Mouse (Mus musculus): Measurements from ENCODE around the gene 1700018F24Rik. TPM values are rescaled to one million over a fixed set of nuclear protein-coding genes. Genes with fewer than 3 reads are reported as not detected.
"Not testable (repeated sequence)": the region's sequence is repeated elsewhere in the genome, so short reads cannot be mapped to it uniquely, and the experiment has no call there.

The 1700018F24Rik gene
- polyA plus RNA-seq, 1 experiment from 2014 or later = not detected

GRCm38 (mm10) chr5:145081866-145082613 is 39.2 kb downstream of the 1700018F24Rik start:
- no peak for DNase-seq
- no peak for TF ChIP-seq CTCF (IDR thresholded peaks at IDR 0.05; ENCODE audit: low read depth)
- H3K27me3 ChIP-seq (ENCODE audit: insufficient read depth, low read length) = no peaks in the 10 kb centered on the region
- H3K36me3 ChIP-seq (ENCODE audit: insufficient read depth) = no peaks in the 10 kb centered on the region
- 68% methylated on average over 10 of the region's 10 CpGs for WGBS
- no peaks in the 10 kb centered on the region for H3K4me1 ChIP-seq (ENCODE audit: insufficient read depth)
- no peak for ATAC-seq (ENCODE audit: insufficient read depth)
- no peak overlapping the region for H3K4me2 ChIP-seq
- H3K9me3 ChIP-seq (ENCODE audit: low read depth, low read length) = no peaks in the 10 kb centered on the region
- H3K4me3 ChIP-seq (ENCODE audit: low read depth, low read length) = no peak overlapping the region
- H3K9ac ChIP-seq = no peak overlapping the region
- no peak overlapping the region for H3K27ac ChIP-seq (ENCODE audit: low read depth)

GRCm38 (mm10) chr5:145083201-145083600 is 40.4 kb downstream of the 1700018F24Rik start:
- ATAC-seq (ENCODE audit: insufficient read depth) = peak; percentile 33
- not testable (repeated sequence) for H3K9me3 ChIP-seq (ENCODE audit: low read depth, low read length); H3K36me3 ChIP-seq (ENCODE audit: insufficient read depth); H3K4me1 ChIP-seq (ENCODE audit: insufficient read depth); DNase-seq; H3K27me3 ChIP-seq (ENCODE audit: insufficient read depth, low read length)
- 49% methylated on average over 6 of the region's 6 CpGs for WGBS
- Histone ChIP-seq H3K4me2 (peak overlapping the region; percentile 85), H3K9ac (peak overlapping the region; percentile 80), H3K4me3 (ENCODE audit: low read depth, low read length) (peak overlapping the region; percentile 83), H3K27ac (ENCODE audit: low read depth) (peak overlapping the region; percentile 76)

GRCm38 (mm10) chr5:145083632-145084451 is 41.1 kb downstream of the 1700018F24Rik start, which contains the start of the genes Arpc1a and Kpna7:
TSS of gene Arpc1a (plus strand) at chr5:145083830.
TSS of gene Kpna7 (minus strand) at chr5:145084030.
- H3K9ac ChIP-seq = peak within 1 kb of the TSS; percentile 80
- H3K27me3 ChIP-seq (ENCODE audit: insufficient read depth, low read length) = no peaks in the 10 kb centered on the region
- under 1% methylated on average over 54 of the region's 54 CpGs for WGBS
- H3K27ac ChIP-seq (ENCODE audit: low read depth) = peak within 1 kb of the TSS; percentile 76
- ATAC-seq (ENCODE audit: insufficient read depth) = peak; percentile 98
- H3K4me1 ChIP-seq (ENCODE audit: insufficient read depth) = no peaks in the 10 kb centered on the region
- H3K36me3 ChIP-seq (ENCODE audit: insufficient read depth) = 0 out of 2 replicates have a peak, but pooled peaks cover 5% of the 10 kb centered on the region
- no peaks in the 10 kb centered on the region for H3K9me3 ChIP-seq (ENCODE audit: low read depth, low read length)
- H3K4me3 ChIP-seq (ENCODE audit: low read depth, low read length) = peak within 1 kb of the TSS; percentile 83
- peak within 1 kb of the TSS; percentile 85 for H3K4me2 ChIP-seq
- DNase-seq = peak; percentile 98
- TF ChIP-seq CTCF (IDR thresholded peaks at IDR 0.05; ENCODE audit: low read depth) = no peak

- H3K27ac ChIP-seq (ENCODE audit: low read depth) = no peak overlapping the region
- no peaks in the 10 kb centered on the region for H3K9me3 ChIP-seq (ENCODE audit: low read depth, low read length)
- peak overlapping the region; percentile 83 for H3K4me3 ChIP-seq (ENCODE audit: low read depth, low read length)
- no peaks in the 10 kb centered on the region for H3K4me1 ChIP-seq (ENCODE audit: insufficient read depth)
- no peak for TF ChIP-seq CTCF (IDR thresholded peaks at IDR 0.05; ENCODE audit: low read depth)
- H3K27me3 ChIP-seq (ENCODE audit: insufficient read depth, low read length) = no peaks in the 10 kb centered on the region
- DNase-seq = no peak
- peak overlapping the region; percentile 85 for H3K4me2 ChIP-seq
- H3K36me3 ChIP-seq (ENCODE audit: insufficient read depth) = 0 out of 2 replicates have a peak, but pooled peaks cover 5% of the 10 kb centered on the region
- H3K9ac ChIP-seq = peak overlapping the region; percentile 80
- no peak for ATAC-seq (ENCODE audit: insufficient read depth)
- WGBS = 56% methylated on average over 2 of the region's 2 CpGs
These were observed 42.0 kb downstream of the 1700018F24Rik start for GRCm38 (mm10) chr5:145084822-145085221.

- Histone ChIP-seq H3K4me2 (no peak overlapping the region), H3K36me3 (ENCODE audit: insufficient read depth) (peaks cover 26% of the 10 kb centered on the region), H3K27me3 (ENCODE audit: insufficient read depth, low read length) (no peaks in the 10 kb centered on the region), H3K4me1 (ENCODE audit: insufficient read depth) (no peaks in the 10 kb centered on the region), H3K4me3 (ENCODE audit: low read depth, low read length) (no peak overlapping the region), H3K27ac (ENCODE audit: low read depth) (no peak overlapping the region), H3K9ac (no peak overlapping the region), H3K9me3 (ENCODE audit: low read depth, low read length) (no peaks in the 10 kb centered on the region)
- DNase-seq (no peak), ATAC-seq (ENCODE audit: insufficient read depth) (no peak)
- WGBS = 95% methylated on average over 2 of the region's 2 CpGs
- no peak for TF ChIP-seq CTCF (IDR thresholded peaks at IDR 0.05; ENCODE audit: low read depth)
These were observed 45.4 kb downstream of the 1700018F24Rik start for GRCm38 (mm10) chr5:145088186-145088585.

- Histone ChIP-seq H3K9ac (no peak overlapping the region), H3K4me1 (ENCODE audit: insufficient read depth) (no peaks in the 10 kb centered on the region), H3K27me3 (ENCODE audit: insufficient read depth, low read length) (no peaks in the 10 kb centered on the region), H3K9me3 (ENCODE audit: low read depth, low read length) (no peaks in the 10 kb centered on the region), H3K4me3 (ENCODE audit: low read depth, low read length) (no peak overlapping the region), H3K36me3 (ENCODE audit: insufficient read depth) (peaks cover 43% of the 10 kb centered on the region), H3K27ac (ENCODE audit: low read depth) (no peak overlapping the region), H3K4me2 (no peak overlapping the region)
- no peak for DNase-seq
- 79% methylated on average over 3 of the region's 3 CpGs for WGBS
- no peak for TF ChIP-seq CTCF (IDR thresholded peaks at IDR 0.05; ENCODE audit: low read depth)
- ATAC-seq (ENCODE audit: insufficient read depth) = no peak
These were observed 47.1 kb downstream of the 1700018F24Rik start for GRCm38 (mm10) chr5:145089878-145090277.

Other genes starting within 250 kb of the 1700018F24Rik start
- gene Smurf1, start 77.1 kb upstream of the 1700018F24Rik start, polyA plus RNA-seq (2014; fragmentation: Nextera tagmentation; extraction: Ambion mirVana) = 27.0 and 28.3 TPM in 2 replicates
- not detected in 2 replicates for gene Gm4871, start 10.2 kb upstream of the 1700018F24Rik start, polyA plus RNA-seq (2014; fragmentation: Nextera tagmentation; extraction: Ambion mirVana)
- 144 and 148 TPM in 2 replicates for gene Arpc1a, start 40.8 kb downstream of the 1700018F24Rik start, polyA plus RNA-seq (2014; fragmentation: Nextera tagmentation; extraction: Ambion mirVana)
- gene Kpna7, start 41.0 kb downstream of the 1700018F24Rik start, polyA plus RNA-seq (2014; fragmentation: Nextera tagmentation; extraction: Ambion mirVana) = not detected in 2 replicates
- gene Arpc1b, start 71.2 kb downstream of the 1700018F24Rik start, polyA plus RNA-seq (2014; fragmentation: Nextera tagmentation; extraction: Ambion mirVana) = 182 and 189 TPM in 2 replicates
- 107 and 113 TPM in 2 replicates for gene Pdap1, start 97.2 kb downstream of the 1700018F24Rik start, polyA plus RNA-seq (2014; fragmentation: Nextera tagmentation; extraction: Ambion mirVana)
- 201 and 204 TPM in 2 replicates for gene Bud31, start 97.4 kb downstream of the 1700018F24Rik start, polyA plus RNA-seq (2014; fragmentation: Nextera tagmentation; extraction: Ambion mirVana)
- gene Ptcd1, start 124.1 kb downstream of the 1700018F24Rik start, polyA plus RNA-seq (2014; fragmentation: Nextera tagmentation; extraction: Ambion mirVana) = 13.0 and 14.4 TPM in 2 replicates
- gene Cpsf4, start 124.2 kb downstream of the 1700018F24Rik start, polyA plus RNA-seq (2014; fragmentation: Nextera tagmentation; extraction: Ambion mirVana) = 36.5 and 42.3 TPM in 2 replicates
- gene Atp5j2, start 149.1 kb downstream of the 1700018F24Rik start, polyA plus RNA-seq (2014; fragmentation: Nextera tagmentation; extraction: Ambion mirVana) = 564 and 578 TPM in 2 replicates
- 7.0 and 7.5 TPM in 2 replicates for gene Zkscan14, start 158.9 kb downstream of the 1700018F24Rik start, polyA plus RNA-seq (2014; fragmentation: Nextera tagmentation; extraction: Ambion mirVana)
- 12.9 and 13.4 TPM in 2 replicates for gene Zkscan5, start 161.6 kb downstream of the 1700018F24Rik start, polyA plus RNA-seq (2014; fragmentation: Nextera tagmentation; extraction: Ambion mirVana)
- gene Zfp655, start 188.7 kb downstream of the 1700018F24Rik start, polyA plus RNA-seq (2014; fragmentation: Nextera tagmentation; extraction: Ambion mirVana) = 34.4 and 37.0 TPM in 2 replicates
- gene Zscan25, start 237.5 kb downstream of the 1700018F24Rik start, polyA plus RNA-seq (2014; fragmentation: Nextera tagmentation; extraction: Ambion mirVana) = 0.36 and 0.57 TPM in 2 replicates

Data from lung, embryonic 14.5 days (tissue).